Mouse (Mus musculus) spleen, adult 2 months (tissue): Measurements from ENCODE around the gene Vamp8.

Experiments used
- CTCF ChIP-seq: fragments of 200-500 bp; IDR thresholded peaks from 2 replicates; pipeline ENCODE4 v1.5.1; 2011; ENCODE audit warnings: mild to moderate bottlenecking, inconsistent platforms; ENCODE audit not compliant: insufficient read depth, insufficient read length, insufficient replicate concordance; ENCODE audit errors: extremely low read depth
- POLR2A ChIP-seq: fragments of 200-500 bp; IDR thresholded peaks from 2 replicates; pipeline ENCODE4 v1.6.1; 2011; ENCODE audit warnings: low read depth, low read length, inconsistent platforms

DNA sequence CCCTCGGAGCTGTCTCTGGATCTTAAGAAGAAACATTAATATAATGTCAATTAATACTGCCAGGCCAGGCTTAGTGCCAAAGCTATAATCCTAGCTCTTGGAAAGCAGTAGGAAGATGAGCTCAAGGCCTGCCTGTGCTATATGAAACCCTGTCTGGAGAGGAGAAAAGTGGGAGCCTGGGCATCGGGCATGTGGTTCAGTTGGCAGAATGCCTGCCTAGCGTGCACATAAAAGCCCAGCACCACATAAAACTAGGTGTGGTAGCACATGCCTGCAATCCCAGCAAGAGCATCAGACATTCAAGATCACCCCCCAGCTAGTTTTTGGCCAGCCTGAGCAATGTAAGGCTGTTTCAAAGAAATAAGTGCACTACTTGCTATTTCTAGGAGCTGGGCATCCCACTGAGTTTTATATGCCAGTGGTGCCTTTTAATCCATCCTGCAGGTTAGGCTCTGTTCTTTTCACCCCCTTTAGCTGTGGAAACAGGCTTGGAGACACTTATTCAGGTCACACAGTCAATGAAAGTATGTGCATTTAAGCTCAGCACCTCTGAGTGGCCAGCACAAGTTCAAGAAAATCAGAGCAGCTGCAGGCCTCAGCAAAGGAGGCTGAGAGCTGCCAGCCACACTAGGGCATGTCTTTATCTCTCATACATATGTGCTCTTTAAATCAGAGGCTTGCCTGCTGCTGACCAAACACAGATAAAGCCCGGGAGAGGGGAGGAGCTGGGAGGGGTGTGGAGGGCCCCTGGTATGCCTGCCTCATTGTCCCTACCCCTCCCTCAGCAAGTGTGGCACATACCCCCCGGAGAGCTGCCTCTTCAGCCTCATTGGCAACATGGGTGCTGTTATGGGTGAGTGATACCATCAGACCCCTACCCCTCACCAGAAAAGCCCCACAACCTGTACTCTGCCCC, 33.1 kb downstream of the Vamp8 start:
- TF ChIP-seq POLR2A (no peak), CTCF (no peak)
